Mouse (Mus musculus) T-helper 17 cell (primary cell): ENCODE measurements around the gene Spa17.

ENCODE experiments used
- in situ Hi-C, 2 experiments: fragments of 300-600 bp; cut with MboI, MseI; formaldehyde crosslinking; loops; 1 replicate in 1 of 2; 2 replicates in 1 of 2; pipeline ENCODE4 v1.15.1; 2025; ENCODE audit warnings: high pct_unique_total_duplicates in 2 of 2

Gene Spa17

DNA sequence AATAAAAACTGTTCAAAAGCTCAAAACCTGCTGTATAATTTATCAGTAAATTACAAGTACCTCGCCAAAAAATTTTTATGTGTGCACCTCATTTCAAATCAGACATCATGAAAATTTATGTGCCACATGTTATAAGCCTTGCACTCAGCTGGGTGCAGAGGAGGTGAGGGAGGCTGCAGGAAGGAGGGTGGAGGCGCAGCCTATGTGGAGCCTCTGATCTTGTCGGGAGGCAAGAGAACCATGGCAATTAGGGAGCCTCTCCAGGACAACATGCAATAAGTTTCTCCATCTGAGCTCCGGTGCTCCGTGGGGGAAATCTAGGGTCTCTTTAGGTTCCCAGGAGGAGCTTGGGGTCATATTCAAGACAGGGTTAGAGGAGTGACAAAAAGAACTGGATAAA lies 46.1 kb downstream of the Spa17 start:
- in situ Hi-C loops = no loop called here

DNA sequence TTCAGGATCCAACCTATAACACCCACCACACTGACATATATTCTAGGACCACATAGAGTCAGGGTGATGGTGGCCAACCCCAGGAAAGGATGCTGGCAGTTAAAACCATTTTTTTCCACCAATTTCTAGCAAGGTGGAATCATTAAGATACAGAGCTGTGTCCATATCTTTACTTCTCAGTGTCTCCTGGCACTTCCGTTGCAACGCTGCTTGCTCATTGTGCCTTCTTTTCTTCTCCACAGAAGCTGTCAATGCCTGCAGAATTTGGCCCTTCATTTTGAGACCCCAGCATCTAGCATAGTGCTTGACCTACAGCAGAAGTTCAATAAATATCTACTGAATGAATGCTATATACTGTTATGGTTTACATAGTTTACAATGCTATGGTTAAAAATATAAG lies 46.5 kb downstream of the Spa17 start:
- in situ Hi-C loops = no loop called here

DNA sequence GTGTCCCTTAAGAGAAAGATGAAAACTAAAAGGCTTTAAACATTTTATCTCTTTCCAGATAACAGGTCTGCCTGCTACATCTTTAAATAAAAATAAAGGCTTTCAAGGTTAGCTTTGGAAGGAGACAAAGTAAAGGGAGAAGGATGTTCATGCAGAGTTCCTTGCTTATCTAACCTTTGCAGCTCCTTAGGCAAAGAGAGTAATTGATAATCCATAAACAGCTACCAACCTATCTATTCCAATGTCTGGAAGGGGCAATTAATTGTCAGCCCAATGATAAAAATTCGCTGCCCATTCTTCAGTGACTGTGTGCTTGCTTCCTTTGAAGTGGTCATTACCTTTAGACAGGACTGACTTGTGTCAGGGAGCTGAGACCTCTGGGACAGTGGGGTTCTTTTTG lies 49.7 kb downstream of the Spa17 start:
- in situ Hi-C loops = no loop called here

DNA sequence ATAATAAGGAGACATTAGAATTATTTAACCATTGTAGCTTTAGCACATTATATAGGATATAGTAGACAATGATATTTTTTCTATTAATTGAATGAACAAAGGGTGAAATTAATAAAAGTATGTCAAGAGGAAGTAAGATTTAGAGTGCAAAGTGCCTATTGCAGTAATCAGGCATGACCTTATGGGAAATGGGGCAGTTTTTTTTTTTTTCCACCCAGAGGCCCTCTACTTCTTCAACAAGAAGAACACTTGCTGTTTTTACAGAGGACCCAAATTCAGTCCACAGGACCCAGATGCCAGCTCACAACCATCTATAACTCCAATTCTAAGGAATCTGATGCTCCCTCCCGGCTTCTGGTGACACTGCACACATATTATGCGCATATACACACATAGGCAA lies 52.9 kb downstream of the Spa17 start:
- in situ Hi-C loops = no loop called here

DNA sequence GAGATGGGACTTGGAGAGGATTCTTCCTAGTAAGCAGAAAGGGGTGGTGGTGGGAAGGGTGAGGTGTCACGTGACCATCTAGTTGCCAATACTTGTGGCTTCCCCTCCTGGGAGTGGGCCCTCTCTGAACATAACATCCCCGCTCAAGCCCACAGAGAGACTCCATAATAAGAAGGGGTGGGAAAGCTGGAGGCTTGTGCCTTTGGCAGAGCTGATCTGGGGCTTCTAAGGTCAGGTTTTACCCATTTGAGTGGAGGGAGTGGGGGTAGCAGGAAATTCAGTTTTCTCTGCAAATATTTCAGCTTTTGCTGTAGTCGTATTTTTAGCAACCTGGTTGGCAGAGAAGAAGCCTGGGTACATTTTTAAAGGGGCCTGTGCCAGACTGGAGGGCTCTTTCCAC lies 57.2 kb downstream of the Spa17 start:
- in situ Hi-C loops = no loop called here

DNA sequence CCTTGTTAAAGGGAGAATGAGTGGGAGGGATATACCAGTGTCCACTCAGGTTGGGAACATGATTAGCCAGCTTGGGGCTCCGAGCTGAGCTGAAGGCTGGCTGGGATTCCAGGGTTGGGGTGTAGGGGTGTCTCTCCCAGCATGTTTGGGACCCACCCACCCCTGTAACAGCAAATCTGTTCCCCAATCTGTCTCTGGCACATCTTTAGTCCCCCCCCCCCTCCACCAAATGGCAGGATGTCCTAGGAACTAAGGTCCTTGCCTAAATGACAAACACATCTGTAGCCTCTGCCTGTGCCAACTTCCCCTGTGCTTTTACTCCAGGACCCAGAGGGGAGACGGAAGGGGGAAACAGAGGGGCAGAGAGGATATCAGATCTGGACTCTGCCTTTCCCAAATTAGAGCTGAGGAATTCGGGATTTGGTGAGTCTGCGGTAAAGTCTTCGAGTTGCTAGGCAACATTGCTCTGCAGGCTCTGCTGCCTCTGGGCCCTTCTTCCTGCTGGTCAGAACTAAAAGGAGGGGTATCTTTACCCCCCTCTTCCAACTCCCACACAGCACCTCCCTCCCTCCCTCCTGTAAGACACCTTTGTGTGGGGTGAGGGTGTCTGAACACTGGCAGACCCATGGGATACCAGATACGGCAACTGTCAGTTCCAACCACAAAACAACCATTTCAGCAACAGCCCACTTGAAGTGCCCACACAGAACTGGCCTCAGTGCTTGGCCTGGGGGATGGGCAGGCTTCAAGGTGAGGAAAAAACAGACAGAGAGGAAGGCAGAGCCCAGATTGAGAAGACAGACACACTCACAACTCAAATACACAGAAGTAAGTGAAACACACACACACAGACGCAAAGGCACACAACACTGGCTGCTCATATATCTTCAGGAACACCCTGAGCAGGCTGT lies 58.4 kb downstream of the Spa17 start, which contains the start of gene Siae:
TSS of gene Siae (plus strand) at position 861 of the 911 bp plus-strand sequence.
- in situ Hi-C loops = no loop called here

DNA sequence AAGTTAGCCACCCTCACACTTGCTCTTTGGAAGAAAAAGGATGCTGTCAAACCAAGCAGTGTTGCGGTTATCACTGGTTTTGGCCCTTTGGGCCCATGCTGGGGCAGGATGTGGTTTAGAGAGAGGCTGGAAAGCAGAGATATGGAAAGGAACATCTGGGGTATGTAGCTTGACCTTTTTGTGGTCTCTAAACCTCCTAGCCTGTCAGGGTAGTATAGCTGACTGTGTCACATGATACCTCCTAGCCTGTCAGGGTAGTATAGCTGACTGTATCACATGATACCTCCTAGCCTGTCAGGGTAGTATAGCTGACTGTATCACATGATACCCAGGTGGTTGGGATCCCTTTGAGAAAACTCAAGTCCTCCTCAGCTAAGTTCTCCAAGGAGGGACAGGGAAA lies 59.2 kb downstream of the Spa17 start:
- in situ Hi-C loops = no loop called here
